Mouse (Mus musculus) cerebral cortex, adult 2 months (tissue): Measurements from ENCODE around the gene Cdc42se2.

Experiments
- WGBS: fragments of 180-500 bp; shearing (Covaris S2); methylation state at CpG from one replicate; pipeline ENCODE4 v1.1.7; 2018; 5-methylcytosine and 5-hydroxymethylcytosine counted together

Gene Cdc42se2

DNA sequence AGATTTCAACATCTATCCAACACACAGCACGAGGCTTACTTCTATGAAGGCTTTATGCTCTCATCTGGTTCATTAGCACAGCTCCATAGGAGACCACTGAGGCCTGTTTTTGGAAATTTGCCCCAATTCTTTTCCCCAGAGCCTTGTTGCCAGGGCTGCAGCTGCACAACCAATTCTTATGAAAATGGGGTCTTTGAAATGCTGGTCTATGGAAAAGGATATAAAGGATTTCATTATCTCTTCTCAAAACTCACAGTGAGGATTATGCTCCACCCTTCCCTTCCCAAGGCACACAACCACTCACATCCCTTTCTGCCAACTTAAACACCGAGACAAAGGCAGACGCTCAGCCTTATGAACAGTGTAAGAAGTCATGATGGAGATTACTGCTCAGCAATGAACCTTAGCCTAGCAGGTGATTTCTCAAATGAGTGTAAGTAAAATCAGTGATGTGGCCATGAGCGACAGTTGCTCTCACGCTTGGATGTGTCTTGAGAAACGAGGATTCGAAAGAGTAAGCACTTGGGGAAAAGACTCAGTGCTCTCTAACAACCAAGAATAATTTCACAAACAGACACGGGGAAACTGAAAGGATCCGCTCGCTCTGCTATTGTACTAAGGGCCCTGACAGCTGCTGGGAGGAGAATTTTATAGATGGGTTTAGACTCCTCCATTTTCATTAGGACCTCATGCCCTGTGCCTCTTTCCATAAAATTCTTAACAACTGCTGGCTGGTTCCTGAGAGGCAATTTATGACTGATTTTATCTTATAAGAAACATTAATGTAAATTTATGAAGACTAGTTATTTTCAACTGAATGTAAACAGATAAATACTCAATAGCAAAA, 33.0 kb downstream of the Cdc42se2 start:
- 28% methylated on average over 10 of the region's 10 CpGs for WGBS

DNA sequence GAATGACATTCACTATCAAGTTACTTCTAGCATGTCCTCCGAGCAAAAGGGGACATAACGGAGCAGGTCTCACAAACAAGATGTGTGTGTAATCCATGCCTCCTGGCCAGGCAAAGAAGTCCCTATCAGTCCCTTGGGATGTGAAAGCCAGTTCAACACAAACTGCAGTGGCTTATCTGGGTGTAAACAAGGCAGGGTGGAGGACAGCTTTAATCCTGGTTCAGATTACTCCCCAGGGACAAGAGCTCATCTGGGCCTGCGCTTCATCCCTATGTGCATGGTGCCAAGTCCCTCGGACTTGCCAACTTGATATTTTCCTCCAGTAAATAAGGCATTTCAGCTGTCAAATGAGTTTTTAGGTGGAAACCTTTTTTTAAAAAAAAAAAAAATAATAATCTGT, 36.0 kb downstream of the Cdc42se2 start:
- whole genome bisulfite sequencing: 53% methylated on average over 4 of the region's 4 CpGs

DNA sequence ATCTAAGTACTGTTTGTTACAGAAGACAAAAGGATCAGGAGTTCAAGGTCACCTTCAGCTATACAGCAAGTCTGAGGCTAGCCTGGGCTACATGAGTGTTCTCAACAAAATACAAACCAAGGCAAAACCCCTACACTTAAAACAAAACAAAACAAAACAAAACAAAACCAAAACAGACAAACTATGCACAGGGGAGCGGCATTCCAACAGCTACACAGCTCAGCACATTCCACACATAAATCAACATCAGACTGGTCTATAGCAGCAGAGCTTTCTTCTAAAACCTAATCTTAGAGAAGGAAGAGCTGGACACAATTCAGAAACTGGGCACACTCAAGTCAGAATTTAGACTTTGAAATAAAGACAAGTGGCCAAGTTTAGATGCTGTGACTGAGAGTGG, 43.2 kb downstream of the Cdc42se2 start:
- 79% methylated on average over 1 of the region's 1 CpGs for WGBS

DNA sequence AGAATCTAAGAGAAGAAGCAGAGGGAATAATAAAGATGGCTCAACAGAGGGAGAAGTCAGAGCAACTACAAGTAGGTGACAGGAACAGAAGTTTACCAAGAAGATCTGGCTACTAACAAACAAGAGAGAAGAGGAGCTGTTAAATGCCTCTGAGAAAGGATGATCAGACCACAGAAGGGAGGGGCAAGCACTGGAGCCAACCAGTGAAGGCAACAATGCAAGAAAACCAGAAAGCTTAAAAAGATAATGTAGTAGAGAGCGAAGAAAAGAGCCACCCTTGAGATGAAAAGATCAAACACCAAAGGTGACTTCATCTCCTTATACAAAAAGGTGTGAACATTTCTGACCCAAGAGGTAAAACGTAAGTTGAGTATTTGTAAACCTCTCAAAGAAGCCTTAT, 46.1 kb downstream of the Cdc42se2 start:
- WGBS: 97% methylated on average over 2 of the region's 2 CpGs

DNA sequence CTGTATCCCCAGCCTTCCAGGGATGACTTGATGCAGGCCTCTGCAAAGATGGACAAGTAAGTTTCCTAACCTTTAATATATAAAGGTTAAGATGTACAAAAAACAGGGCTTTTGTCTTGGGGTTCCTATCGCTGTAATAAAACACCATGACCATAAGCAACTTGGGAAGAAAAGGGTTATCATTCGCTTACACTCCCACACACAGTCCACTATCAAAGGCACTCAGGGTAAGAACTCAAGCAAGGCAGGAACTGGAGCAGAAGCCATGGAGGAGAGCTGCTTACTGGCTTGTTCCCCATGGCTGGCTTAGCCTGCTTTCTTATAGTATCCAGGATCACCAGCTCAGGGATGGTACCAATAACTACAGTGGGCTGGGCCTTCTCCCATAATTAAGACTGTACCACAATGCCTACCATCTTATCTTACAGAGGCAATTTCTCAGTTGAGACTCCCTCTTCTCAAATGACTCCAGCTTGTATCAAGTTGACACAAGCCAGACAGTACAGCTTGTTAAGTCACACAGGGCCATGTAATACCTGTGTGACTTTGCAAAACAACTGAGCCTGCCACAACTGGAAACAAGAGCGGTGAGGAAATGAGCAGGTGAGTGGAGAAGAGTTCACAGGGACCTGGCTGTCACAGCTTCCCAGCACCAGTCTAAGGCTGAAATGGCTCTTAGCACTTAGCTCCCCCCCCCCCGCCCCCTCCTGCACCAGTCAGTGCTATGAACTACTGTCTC, 48.3 kb downstream of the Cdc42se2 start:
- WGBS: 95% methylated on average over 4 of the region's 4 CpGs

DNA sequence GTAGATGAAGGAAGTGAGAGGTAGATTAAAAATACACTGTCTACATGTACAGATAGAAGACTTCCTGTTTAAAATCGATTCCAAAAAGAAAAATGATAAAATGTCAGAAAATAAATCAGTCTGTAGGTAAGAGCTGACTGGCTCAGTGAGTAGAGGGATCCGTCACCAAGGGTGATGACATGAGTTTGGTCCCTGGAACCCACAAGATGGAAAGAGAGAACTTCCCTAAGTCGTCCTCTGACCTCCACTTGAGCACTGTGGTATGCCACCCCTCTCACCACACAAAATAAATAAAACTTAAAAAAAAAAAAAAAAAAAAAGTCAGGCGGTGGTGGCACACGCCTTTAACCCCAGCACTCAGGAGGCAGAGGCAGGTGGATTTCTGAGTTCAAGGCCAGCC, 50.6 kb downstream of the Cdc42se2 start:
- WGBS: 91% methylated on average over 5 of the region's 5 CpGs

DNA sequence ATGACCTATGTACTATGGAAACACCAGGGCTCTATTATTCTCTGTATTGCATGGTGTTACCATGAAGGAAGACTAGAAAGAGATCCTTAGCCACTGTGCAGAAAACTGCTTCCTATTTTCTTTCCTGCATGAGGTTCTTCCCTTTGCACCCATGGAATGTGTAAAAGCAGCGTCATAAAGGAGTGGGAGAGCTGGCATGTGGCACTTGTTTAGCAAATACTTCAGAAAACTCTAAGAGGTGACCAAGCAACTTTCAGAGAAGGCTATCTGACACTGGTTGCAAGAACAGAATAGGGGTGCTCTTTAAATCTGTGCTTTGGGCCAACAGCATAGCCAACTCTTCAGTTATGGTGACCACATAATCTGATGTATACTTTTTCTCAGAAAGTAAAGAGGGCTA, 52.4 kb downstream of the Cdc42se2 start:
- 32% methylated on average over 1 of the region's 1 CpGs for WGBS

DNA sequence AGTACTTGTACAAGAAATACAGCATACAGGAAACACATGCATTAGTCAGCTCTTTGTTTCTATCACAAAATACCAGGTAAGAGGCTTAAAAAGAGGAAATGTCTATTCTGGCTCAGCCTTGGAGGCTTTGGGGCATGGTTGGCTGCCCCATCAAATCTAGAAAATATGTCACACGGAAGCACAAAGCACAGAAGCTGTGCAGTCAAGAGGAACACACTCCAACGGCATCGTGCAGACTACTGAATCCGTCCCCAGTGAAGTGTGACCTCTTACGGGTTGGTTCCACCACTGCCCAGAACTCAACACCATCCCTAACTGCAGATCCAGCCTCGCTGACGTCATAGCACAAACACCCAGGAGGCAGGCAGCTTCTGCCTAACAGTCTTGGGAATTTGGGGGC, 53.9 kb downstream of the Cdc42se2 start:
- WGBS: 73% methylated on average over 7 of the region's 7 CpGs

DNA sequence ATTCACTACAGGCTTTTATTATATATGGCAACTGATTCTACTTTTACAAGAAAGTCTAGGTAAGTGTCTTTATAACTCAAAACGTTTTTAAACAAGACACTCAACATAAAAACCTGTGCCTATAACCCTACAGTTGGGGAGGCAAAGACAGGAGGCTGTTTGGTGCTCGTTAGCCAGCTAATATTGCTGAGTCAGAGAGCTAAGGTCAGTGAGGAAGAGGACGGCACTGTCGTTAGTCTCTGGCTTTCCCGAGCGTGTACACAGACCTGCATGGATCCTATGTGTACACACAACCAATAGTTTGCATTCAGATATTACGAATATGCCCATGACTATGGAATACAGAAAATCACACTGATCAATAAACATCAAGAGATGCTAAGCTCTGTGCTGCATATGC, 56.1 kb downstream of the Cdc42se2 start:
- WGBS: 77% methylated on average over 7 of the region's 7 CpGs

DNA sequence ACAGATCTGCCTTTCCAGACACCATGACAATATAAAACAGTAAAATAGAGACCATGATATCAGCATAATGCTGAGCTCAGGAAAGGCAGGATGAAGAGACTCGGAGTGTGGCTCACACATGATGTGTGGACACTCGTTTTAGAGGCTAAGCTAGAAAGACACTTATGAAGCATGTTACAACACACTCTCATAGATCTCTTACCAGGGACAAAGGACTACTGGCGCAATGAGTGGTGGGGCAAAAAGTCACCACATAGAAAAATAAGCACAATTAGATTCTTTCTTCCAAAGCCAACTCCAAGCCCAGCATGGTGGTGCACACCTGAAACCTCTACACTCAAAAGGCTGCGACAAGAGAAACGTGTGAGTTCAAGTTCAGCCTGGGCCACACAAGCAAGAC, 56.5 kb downstream of the Cdc42se2 start:
- WGBS: 88% methylated on average over 5 of the region's 5 CpGs

DNA sequence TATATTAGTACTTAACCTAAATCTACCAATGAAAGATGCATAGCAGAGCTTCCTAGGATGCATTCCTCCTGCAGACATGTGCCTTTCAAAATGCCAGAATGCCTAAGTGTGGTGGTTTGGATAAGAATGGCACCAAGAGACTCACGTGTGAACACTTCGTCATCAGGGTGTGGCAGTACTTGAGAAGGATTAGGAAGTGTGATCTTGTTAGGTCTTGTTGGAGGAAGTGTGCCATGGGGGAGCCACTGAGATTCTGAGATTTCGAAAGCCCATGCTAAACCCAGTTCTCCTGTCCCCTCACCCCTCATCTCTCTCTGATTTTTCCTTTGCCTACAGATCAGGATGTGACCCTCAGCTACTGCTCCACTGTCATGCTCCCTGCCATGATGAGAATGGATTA, 58.2 kb downstream of the Cdc42se2 start:
- WGBS: 58% methylated on average over 3 of the region's 3 CpGs

DNA sequence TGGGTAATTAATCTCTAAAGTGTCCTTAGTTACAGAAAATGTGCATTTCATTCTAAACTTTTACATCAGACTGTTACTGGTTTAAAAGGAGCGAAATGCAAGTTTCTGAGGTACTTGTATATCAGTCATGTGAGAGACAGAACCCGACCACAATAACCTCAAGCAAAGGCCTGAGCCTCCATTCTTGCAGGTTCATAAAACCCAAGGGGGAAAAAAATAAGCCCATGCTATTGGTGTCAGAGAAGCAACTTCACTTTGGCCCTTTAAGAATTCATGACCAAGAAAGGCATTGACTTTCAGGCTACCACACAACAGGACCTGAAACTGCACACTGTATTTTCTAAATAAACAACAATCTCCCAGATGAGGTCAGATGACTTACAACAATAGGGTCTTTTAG, 59.1 kb downstream of the Cdc42se2 start:
- WGBS: 89% methylated on average over 2 of the region's 2 CpGs

DNA sequence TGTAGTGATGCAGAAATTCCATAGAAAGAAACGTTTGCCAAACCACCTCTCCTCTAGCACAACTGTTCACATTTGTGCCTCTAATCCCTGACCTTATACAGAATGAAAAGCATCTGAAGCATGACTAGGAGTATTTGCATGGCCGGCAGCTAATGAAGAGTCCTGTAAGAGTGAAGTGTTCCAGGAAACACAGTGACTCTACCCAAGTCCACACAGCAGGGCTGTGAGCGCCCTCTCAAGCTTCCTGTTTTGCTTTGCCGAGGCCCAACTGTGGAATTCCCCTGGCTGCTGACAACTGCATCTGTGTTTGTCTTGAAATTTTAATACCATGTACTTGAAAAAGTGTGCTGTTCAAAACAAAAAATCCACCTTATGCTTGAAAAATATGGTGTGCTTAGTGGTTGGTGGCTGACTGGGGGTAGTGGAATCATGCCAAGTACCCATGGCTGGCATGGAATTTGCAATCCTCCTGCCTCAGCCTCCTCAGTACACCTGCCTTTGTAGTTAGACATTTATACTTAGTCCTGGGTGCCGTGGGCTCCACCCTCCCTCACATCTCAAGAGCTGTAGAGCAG, 60.1 kb downstream of the Cdc42se2 start:
- 29% methylated on average over 5 of the region's 5 CpGs for WGBS

DNA sequence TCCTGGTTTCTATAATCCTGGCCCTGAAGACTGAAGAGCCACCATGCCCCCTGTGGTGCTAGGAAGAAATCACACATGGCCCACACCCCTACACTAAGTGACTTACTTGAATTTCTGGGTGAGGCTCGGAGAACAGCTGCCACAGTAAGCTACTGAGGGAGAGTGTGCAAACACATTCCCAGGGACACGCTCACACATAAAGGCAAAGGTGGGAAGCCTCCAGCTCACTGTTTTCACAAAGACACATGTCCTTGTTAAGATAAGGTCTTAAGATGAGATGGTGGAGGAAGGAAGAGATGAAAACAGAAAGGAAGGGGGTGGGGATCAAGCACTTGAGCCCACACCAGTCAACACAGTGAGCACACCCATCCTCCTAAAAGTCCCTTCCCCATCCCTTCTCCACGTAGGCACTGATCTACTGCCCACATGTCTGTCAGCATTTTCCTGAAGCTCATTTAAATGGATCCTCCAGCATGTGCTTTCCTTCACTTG, 60.9 kb downstream of the Cdc42se2 start:
- 41% methylated on average over 3 of the region's 3 CpGs for WGBS

DNA sequence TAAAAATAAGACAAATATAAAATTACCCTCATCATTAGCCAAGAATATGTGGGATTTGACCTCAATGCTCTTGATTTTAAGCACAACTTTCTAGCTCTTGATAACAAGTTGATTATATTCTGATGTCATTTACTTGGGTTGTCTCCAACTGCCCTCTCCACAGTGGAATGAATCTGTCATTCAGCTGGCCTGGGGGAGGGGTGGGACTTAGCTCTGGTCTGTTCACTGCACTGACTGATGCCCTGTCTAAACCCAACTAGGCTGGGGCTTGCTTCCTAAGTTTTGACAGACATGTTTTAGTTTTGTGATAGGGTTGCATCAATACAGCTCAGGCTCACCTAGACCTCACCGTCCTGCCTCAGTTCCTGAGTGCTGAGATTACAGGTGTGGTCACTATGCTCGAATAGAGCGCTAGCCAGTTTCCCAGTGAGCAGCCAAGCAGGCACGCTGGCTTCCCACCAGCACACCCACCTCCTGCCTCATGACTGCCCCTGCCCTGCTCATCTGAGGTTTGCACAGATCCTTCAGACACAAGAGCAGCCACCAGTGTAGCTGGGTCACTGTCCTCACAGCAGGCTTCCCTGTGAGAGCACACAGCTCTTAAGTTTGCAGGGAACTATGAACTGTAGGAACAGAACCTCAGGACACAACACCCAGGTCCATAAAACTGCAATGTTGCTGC, 63.0 kb downstream of the Cdc42se2 start:
- WGBS: 40% methylated on average over 4 of the region's 4 CpGs

DNA sequence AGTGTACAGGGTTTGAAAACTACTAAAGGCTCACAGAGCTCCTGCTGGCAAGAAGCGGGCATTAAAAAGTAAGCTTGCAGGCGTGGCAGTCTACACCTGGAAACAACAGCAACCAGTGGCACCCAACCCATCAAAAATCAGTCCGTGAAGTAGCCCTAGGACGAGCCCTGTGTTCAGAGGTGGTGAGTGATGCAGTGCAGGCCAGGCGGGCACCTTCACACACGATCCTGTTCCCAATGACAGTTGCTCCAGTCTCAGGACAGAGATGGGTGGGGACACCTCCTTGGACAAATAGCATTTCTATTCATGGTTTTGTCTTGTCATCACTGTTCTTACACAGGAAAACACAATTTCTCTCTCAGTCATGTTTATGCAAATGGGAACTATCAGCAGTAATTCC, 65.4 kb downstream of the Cdc42se2 start:
- 91% methylated on average over 6 of the region's 6 CpGs for WGBS

DNA sequence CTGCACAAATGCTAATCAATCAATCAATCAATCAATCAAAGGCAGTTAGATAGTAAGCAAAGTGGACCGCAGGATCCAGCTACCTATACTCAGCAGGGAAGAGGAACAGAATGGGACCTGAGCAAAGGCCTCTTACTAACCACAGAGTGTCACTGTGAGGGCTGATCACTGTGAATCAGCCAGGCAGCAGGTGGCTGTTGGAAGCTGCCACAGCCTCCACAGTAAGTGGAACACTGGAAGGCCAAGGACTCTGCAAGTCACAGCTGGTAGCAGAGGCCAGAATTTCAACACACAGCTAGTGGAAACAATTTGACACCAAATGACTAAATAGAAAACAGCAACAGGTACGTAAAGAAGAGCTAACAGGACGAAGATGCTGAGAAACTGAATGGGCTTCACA, 68.9 kb downstream of the Cdc42se2 start:
- 82% methylated on average over 3 of the region's 3 CpGs for WGBS

DNA sequence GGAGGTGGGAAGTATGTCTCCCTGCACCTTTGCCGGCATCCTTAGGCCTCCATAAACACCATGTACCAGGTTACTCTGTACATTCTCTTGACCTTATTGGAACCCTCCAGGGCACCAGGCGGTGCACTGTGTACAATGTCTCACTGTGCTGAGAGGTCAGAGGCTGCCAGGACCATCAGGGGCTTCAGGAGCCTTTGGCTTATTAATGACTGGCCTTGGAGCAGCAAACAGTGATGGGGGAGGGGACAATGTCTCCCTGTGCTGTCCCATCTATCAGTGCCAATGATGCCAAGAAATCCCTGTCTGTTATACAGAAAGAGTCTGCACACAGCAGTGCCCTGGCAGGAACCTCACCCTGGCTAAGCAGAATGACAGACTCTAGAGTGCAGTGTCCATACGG, 69.6 kb downstream of the Cdc42se2 start:
- WGBS: 73% methylated on average over 3 of the region's 3 CpGs

DNA sequence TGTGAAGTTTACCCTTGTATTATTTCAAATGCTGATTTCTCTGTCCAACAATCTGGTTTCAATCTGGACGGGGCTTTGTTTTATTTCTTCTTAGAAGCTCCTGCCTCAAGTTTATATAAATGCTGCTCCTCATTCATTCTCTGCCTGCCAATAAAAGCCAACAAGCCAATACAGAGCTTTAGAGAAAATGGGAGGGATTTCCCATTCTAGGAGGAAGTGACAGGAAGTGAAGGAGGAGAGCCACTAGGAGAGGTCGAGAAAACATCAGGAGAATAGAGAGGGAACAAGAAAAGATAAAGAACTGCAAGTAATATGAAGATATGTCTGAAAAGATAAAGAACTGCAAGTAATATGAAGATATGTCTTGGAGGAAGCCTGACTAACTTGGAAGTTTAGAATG, 74.6 kb downstream of the Cdc42se2 start:
- 64% methylated on average over 2 of the region's 2 CpGs for WGBS

DNA sequence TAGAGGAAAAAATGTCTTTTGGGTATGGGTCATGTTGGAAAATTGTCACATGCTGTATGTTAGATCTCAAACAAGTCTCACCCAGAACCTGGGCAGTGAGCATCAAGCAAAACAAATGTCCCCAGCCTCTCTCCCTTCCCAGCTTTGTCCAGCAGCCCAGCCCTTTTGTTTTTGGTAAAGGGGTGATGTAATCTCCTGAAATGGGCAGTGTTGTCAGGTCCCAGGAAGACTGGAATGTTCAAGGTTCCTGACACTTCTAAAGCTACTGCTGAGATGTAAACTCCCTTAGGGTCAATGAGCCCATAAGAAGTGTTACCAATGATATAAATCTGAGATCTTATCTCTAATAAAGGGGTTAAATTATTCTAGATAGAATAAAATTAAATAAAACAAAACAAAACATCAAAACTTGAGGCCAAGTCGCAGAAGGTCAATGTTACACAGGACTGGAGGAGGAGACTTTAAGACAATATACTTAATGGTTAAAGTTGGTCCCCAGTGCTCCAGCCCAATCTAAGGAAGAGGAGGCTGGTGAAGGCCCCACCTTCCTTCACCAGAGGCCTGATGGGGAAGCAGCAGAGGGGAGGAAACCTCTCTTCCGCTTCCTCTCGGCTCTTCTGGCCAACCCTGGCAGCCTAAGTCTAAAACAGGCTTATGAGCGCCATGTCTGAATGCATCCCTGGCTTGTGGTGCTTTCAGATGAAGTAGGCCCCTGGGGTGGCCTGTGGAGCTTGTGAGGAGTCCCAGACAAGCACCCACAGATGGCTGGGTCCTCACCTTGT, 76.8 kb downstream of the Cdc42se2 start:
- whole genome bisulfite sequencing: 77% methylated on average over 4 of the region's 4 CpGs

DNA sequence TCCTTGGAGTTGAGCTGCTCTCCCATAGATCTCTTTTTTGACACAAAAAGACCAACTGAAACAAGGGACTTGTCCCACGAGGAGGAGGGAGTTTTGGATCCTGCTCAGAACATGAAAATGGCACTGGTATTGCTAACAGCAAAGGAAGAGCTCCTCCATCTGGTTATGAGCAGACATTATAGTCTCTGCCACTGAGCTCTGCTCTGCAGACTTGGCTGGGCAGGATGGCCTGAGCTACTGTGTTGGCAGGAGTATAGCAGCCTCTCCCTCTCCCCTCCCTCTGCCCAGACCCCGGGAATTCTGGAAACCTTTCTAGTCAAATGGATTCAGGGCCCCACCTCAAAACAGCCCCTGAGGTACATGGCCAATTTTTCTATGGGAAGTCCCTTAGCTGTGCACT, 77.8 kb downstream of the Cdc42se2 start:
- 22% methylated on average over 2 of the region's 2 CpGs for WGBS
